9 mouse cellular contexts compared by ENCODE assay signal in genomic region chr9:122085550-122086205, GRCm38 (mm10). TPM values are rescaled to one million over a fixed set of nuclear protein-coding genes. Genes with fewer than 3 reads are reported as not detected.
DNase-seq lines count a peak whose midpoint lies in the region; ATAC-seq lines count a peak whose summit lies in the region.
"Had no signal": no experiment of that assay in that cellular context is flagged by ENCODE, and none has a peak within 500 bp of the region (broad histone marks: within the 10 kb centered on the region; RNA-seq: fewer than 3 reads in every experiment).

No protein-coding gene starts in this region.

- no peaks in the 10 kb centered on the region for H3K36me3 ChIP-seq in hindbrain, embryonic 16.5 days (ENCODE audit: control insufficient read depth, insufficient read depth, low read length)
- no peaks in the 10 kb centered on the region for H3K36me3 ChIP-seq in hindbrain, embryonic 12.5 days
- H3K36me3 ChIP-seq in kidney, embryonic 16.5 days (ENCODE audit: insufficient read depth, low read length), result no peaks in the 10 kb centered on the region
- no peaks in the 10 kb centered on the region for H3K36me3 ChIP-seq in stomach, embryonic 15.5 days

- H3K4me2 ChIP-seq in hindbrain, embryonic 16.5 days (ENCODE audit: low read length), result no peak overlapping the region
- H3K4me2 ChIP-seq in hindbrain, embryonic 12.5 days (replicated peaks), result no peak overlapping the region
- no peak overlapping the region for H3K4me2 ChIP-seq in kidney, embryonic 16.5 days (replicated peaks; ENCODE audit: low read depth, low read length)
- no peak overlapping the region for H3K4me2 ChIP-seq in stomach, embryonic 15.5 days

- H3K9me3 ChIP-seq in hindbrain, embryonic 16.5 days (ENCODE audit: control insufficient read depth, low read length), result no peaks in the 10 kb centered on the region
- no peaks in the 10 kb centered on the region for H3K9me3 ChIP-seq in hindbrain, embryonic 12.5 days (replicated peaks)
- no peaks in the 10 kb centered on the region for H3K9me3 ChIP-seq in kidney, embryonic 16.5 days (ENCODE audit: low read length)
- no peaks in the 10 kb centered on the region for H3K9me3 ChIP-seq in stomach, embryonic 15.5 days

- no peak overlapping the region for H3K9ac ChIP-seq in hindbrain, embryonic 16.5 days (ENCODE audit: low read depth, low read length)
- H3K9ac ChIP-seq in hindbrain, embryonic 12.5 days, result no peak overlapping the region
- H3K9ac ChIP-seq in kidney, embryonic 16.5 days (replicated peaks; ENCODE audit: low read length), result no peak overlapping the region
- no peak overlapping the region for H3K9ac ChIP-seq in stomach, embryonic 15.5 days

- H3K4me1 ChIP-seq in hindbrain, embryonic 16.5 days (ENCODE audit: control insufficient read depth, insufficient read depth, low read depth, low read length), result no peaks in the 10 kb centered on the region
- no peaks in the 10 kb centered on the region for H3K4me1 ChIP-seq in hindbrain, embryonic 12.5 days
- peaks cover 14% of the 10 kb centered on the region for H3K4me1 ChIP-seq in kidney, embryonic 16.5 days (ENCODE audit: insufficient read depth, low read length)
- peaks cover 8% of the 10 kb centered on the region; the same call in 1 of the 2 replicates for H3K4me1 ChIP-seq in stomach, embryonic 15.5 days

- H3K27ac ChIP-seq in hindbrain, embryonic 16.5 days (ENCODE audit: low read depth, low read length), result peak overlapping the region; percentile 51; the same call in 1 of the 2 replicates
- no peak overlapping the region for H3K27ac ChIP-seq in hindbrain, embryonic 12.5 days
- H3K27ac ChIP-seq in kidney, embryonic 16.5 days (ENCODE audit: low read length), result peak overlapping the region; percentile 90
- H3K27ac ChIP-seq in stomach, embryonic 15.5 days, result peak overlapping the region; percentile 75

- H3K27me3 ChIP-seq in hindbrain, embryonic 16.5 days (replicated peaks; ENCODE audit: control insufficient read depth, insufficient read depth, low read length), result no peaks in the 10 kb centered on the region
- H3K27me3 ChIP-seq in hindbrain, embryonic 12.5 days, result no peaks in the 10 kb centered on the region
- H3K27me3 ChIP-seq in kidney, embryonic 16.5 days (ENCODE audit: insufficient read depth, low read length), result no peaks in the 10 kb centered on the region
- H3K27me3 ChIP-seq in stomach, embryonic 15.5 days (replicated peaks), result no peaks in the 10 kb centered on the region

- 60% methylated on average over 3 of the region's 3 CpGs for WGBS in hindbrain, embryonic 16.5 days
- 81% methylated on average over 3 of the region's 3 CpGs for WGBS in hindbrain, embryonic 12.5 days
- 60% methylated on average over 3 of the region's 3 CpGs for WGBS in kidney, embryonic 16.5 days
- WGBS in stomach, embryonic 15.5 days, result 58% methylated on average over 3 of the region's 3 CpGs

- H3K4me3 ChIP-seq in hindbrain, embryonic 16.5 days (ENCODE audit: low read length), result no peak overlapping the region
- no peak overlapping the region for H3K4me3 ChIP-seq in hindbrain, embryonic 12.5 days
- no peak overlapping the region for H3K4me3 ChIP-seq in kidney, embryonic 16.5 days (ENCODE audit: low read length)
- H3K4me3 ChIP-seq in stomach, embryonic 15.5 days (replicated peaks), result no peak overlapping the region

- ATAC-seq in hindbrain, embryonic 16.5 days, result peak; percentile 86
- ATAC-seq in hindbrain, embryonic 12.5 days (ENCODE audit: low FRiP score), result no peak
- ATAC-seq in kidney, embryonic 16.5 days (ENCODE audit: low FRiP score, low TSS enrichment), result peak; percentile 57; the same call in 1 of the 2 replicates
- no peak for ATAC-seq in stomach, embryonic 15.5 days (ENCODE audit: insufficient read depth, low FRiP score, low read depth)

- DNase-seq in right cerebral cortex, postnatal 10 days (ENCODE audit: low spot score in 2 of 2), result peak; percentile 45 to 46
- DNase-seq in right cerebral cortex, adult 2 months (ENCODE audit: low spot score in 2 of 2), result no peak
- DNase-seq in urinary bladder, postnatal 10 days (ENCODE audit: low spot score), result no peak
- no peak for DNase-seq in retina, embryonic 14.5 days (ENCODE audit: low spot score)
- DNase-seq: retina, postnatal 1 day had no signal

RNA-seq across cellular contexts. Expression of gene Snrk, which starts 31.4 kb away (rescaled TPM):
- 75.8 and 89.4 TPM in 2 replicates for polyA plus RNA-seq in hindbrain, embryonic 16.5 days (2015; fragmentation: Nextera tagmentation; extraction: Ambion mirVana)
- 55.7 and 57.8 TPM in 2 replicates for polyA plus RNA-seq in hindbrain, embryonic 12.5 days (2016; fragmentation: Nextera tagmentation; extraction: Ambion mirVana)
- polyA plus RNA-seq in kidney, embryonic 16.5 days (2015; fragmentation: Nextera tagmentation; extraction: Ambion mirVana), result 63.3 and 65.1 TPM in 2 replicates
- polyA plus RNA-seq in stomach, embryonic 15.5 days (2015; fragmentation: Nextera tagmentation; extraction: Ambion mirVana), result 54.2 and 56.1 TPM in 2 replicates

Comparison
In these comparisons a context has a peak if more than half of its experiments do, and no peak if none do; other contexts are left out.
1. ATAC-seq: peak in hindbrain, embryonic 16.5 days (single experiment) and kidney, embryonic 16.5 days (single experiment); none in hindbrain, embryonic 12.5 days (single experiment) and stomach, embryonic 15.5 days (single experiment).
2. DNase-seq: peak in right cerebral cortex, postnatal 10 days (2 of 2); none in right cerebral cortex, adult 2 months (0 of 2), urinary bladder, postnatal 10 days (single experiment) and retina, embryonic 14.5 days (single experiment).